ENCODE assay signal across 16 mouse cellular contexts in genomic region chr11:97045861-97046260, GRCm38 (mm10). TPM values are rescaled to one million over a fixed set of nuclear protein-coding genes. Genes with fewer than 3 reads are reported as not detected.
DNase-seq lines count a peak whose midpoint lies in the region; ATAC-seq and TF ChIP-seq lines count a peak whose summit lies in the region.
"Had no signal": no experiment of that assay in that cellular context is flagged by ENCODE, and none has a peak within 500 bp of the region (broad histone marks: within the 10 kb centered on the region; RNA-seq: fewer than 3 reads in every experiment).

No protein-coding gene starts in this region.

- no peak for TF ChIP-seq POLR2A in CH12.LX (IDR thresholded peaks at IDR 0.05; ENCODE audit: low read depth, low read length)
- no peak for TF ChIP-seq POLR2A in bone marrow macrophage, adult 2 months (IDR thresholded peaks at IDR 0.05; ENCODE audit: borderline replicate concordance, low read depth, low read length)

- ATAC-seq in liver, embryonic 14.5 days (ENCODE audit: insufficient read depth): no peak
- ATAC-seq: forebrain, embryonic 14.5 days had no signal

- TF ChIP-seq CTCF in liver, embryonic 14.5 days (IDR thresholded peaks at IDR 0.05; ENCODE audit: low read depth): peak; percentile 48
- TF ChIP-seq CTCF in CH12.LX (conservative IDR thresholded peaks at IDR 0.05 in 1 of 2, IDR thresholded peaks at IDR 0.05 in 1 of 2; ENCODE audit: low read depth in 2 of 2, low read length in 2 of 2): peak in 1 of 2 experiments; percentile 74; a peak in 2 of 4 replicates
- peak; percentile 44; the same call in 1 of the 2 replicates for TF ChIP-seq CTCF in bone marrow macrophage, adult 2 months (IDR thresholded peaks at IDR 0.05; ENCODE audit: low read depth, low read length)

- 72% methylated on average over 7 of the region's 7 CpGs for WGBS in liver, embryonic 14.5 days (ENCODE audit: insufficient replicate concordance)
- 80% methylated on average over 7 of the region's 7 CpGs for WGBS in embryonic facial prominence, embryonic 10.5 days

- TF ChIP-seq EP300 in liver, embryonic 14.5 days (IDR thresholded peaks at IDR 0.05; ENCODE audit: low read depth): no peak
- TF ChIP-seq EP300 in CH12.LX (IDR thresholded peaks at IDR 0.05; ENCODE audit: low read length): no peak

- no peaks in the 10 kb centered on the region for H3K27me3 ChIP-seq in liver, embryonic 14.5 days (ENCODE audit: control insufficient read depth, insufficient read depth, low read length)
- no peaks in the 10 kb centered on the region for H3K27me3 ChIP-seq in CH12.LX (replicated peaks)
- no peaks in the 10 kb centered on the region for H3K27me3 ChIP-seq in embryonic facial prominence, embryonic 10.5 days (replicated peaks; ENCODE audit: low read depth, poor library complexity, severe bottlenecking)
- H3K27me3 ChIP-seq: embryonic facial prominence, embryonic 15.5 days; heart, embryonic 15.5 days; hindbrain, embryonic 13.5 days; midbrain, embryonic 12.5 days had no signal

- dilution Hi-C loops in CH12.LX (cut with MboI; ENCODE audit: extremely low pct_ligation_motif_present, extremely low pct_unique_long_range_greater_than_20kb, low sequenced_read_pairs): no loop called here

- H3K4me1 ChIP-seq in liver, embryonic 14.5 days (replicated peaks; ENCODE audit: control insufficient read depth in 2 of 2, insufficient read depth in 2 of 2, low read length in 1 of 2): peaks cover 7 to 12% of the 10 kb centered on the region in 2 experiments
- H3K4me1 ChIP-seq in CH12.LX (ENCODE audit: control insufficient read depth in 1 of 2, insufficient read depth in 2 of 2): peaks cover 7 to 31% of the 10 kb centered on the region in 2 experiments
- peaks cover 8% of the 10 kb centered on the region for H3K4me1 ChIP-seq in bone marrow macrophage, adult 2 months (ENCODE audit: control insufficient read depth, insufficient read depth, low read length)
- H3K4me1 ChIP-seq in embryonic facial prominence, embryonic 10.5 days: peaks cover 22% of the 10 kb centered on the region

- H3K27ac ChIP-seq in liver, embryonic 14.5 days: no peak overlapping the region
- no peak overlapping the region for H3K27ac ChIP-seq in CH12.LX (ENCODE audit: insufficient read depth, low read depth)
- H3K27ac ChIP-seq in bone marrow macrophage, adult 2 months (ENCODE audit: insufficient read depth, low read depth, low read length): no peak overlapping the region
- H3K27ac ChIP-seq in embryonic facial prominence, embryonic 10.5 days (replicated peaks): no peak overlapping the region
- H3K27ac ChIP-seq: embryonic facial prominence, embryonic 15.5 days; heart, embryonic 15.5 days; hindbrain, embryonic 13.5 days; midbrain, embryonic 12.5 days had no signal

- H3K4me3 ChIP-seq in liver, embryonic 14.5 days (ENCODE audit: insufficient read depth in 1 of 2, low read depth in 2 of 2, low read length in 2 of 2): no peak overlapping the region
- no peak overlapping the region for H3K4me3 ChIP-seq in CH12.LX (replicated peaks in 1 of 3; ENCODE audit: low read depth in 2 of 3, low read length in 2 of 3, poor library complexity in 1 of 3)
- no peak overlapping the region for H3K4me3 ChIP-seq in bone marrow macrophage, adult 2 months (ENCODE audit: insufficient read depth, low read length)
- H3K4me3 ChIP-seq in embryonic facial prominence, embryonic 10.5 days: no peak overlapping the region
- H3K4me3 ChIP-seq: embryonic facial prominence, embryonic 15.5 days; heart, embryonic 15.5 days; hindbrain, embryonic 13.5 days; midbrain, embryonic 12.5 days had no signal

- H3K9me3 ChIP-seq in liver, embryonic 14.5 days (ENCODE audit: control insufficient read depth, low read length): no peaks in the 10 kb centered on the region
- peaks cover 4% of the 10 kb centered on the region for H3K9me3 ChIP-seq in CH12.LX (replicated peaks; ENCODE audit: low read length)
- no peaks in the 10 kb centered on the region for H3K9me3 ChIP-seq in embryonic facial prominence, embryonic 10.5 days
- H3K9me3 ChIP-seq: embryonic facial prominence, embryonic 15.5 days; heart, embryonic 15.5 days; hindbrain, embryonic 13.5 days; midbrain, embryonic 12.5 days had no signal

- no peak overlapping the region for H3K9ac ChIP-seq in liver, embryonic 14.5 days (replicated peaks)
- no peak overlapping the region for H3K9ac ChIP-seq in CH12.LX (ENCODE audit: insufficient read depth, low read depth)
- H3K9ac ChIP-seq: embryonic facial prominence, embryonic 15.5 days; heart, embryonic 15.5 days; hindbrain, embryonic 13.5 days; midbrain, embryonic 12.5 days had no signal

- no peak overlapping the region for H3K4me2 ChIP-seq in liver, embryonic 14.5 days (ENCODE audit: low read depth)
- no peak overlapping the region for H3K4me2 ChIP-seq in CH12.LX (ENCODE audit: insufficient read depth, low read depth, poor library complexity, severe bottlenecking)
- H3K4me2 ChIP-seq: embryonic facial prominence, embryonic 15.5 days; heart, embryonic 15.5 days; hindbrain, embryonic 13.5 days; midbrain, embryonic 12.5 days had no signal

- H3K79me2 ChIP-seq in CH12.LX (replicated peaks; ENCODE audit: control insufficient read depth, extremely low read depth, insufficient read depth, poor library complexity, severe bottlenecking): peaks cover 31% of the 10 kb centered on the region

- peak; percentile 32 for TF ChIP-seq RAD21 in CH12.LX (IDR thresholded peaks at IDR 0.05; ENCODE audit: low read depth, low read length)

- no peak for DNase-seq in liver, embryonic 14.5 days (ENCODE audit: low read depth in 3 of 3, low spot score in 3 of 3)
- no peak for DNase-seq in liver
- peak; percentile 70 for DNase-seq in A20 (ENCODE audit: low read depth, low spot score)
- DNase-seq in CH12.LX (ENCODE audit: extremely low read depth): peak; percentile 62
- DNase-seq in embryonic facial prominence, embryonic 10.5 days (ENCODE audit: low spot score): no peak
- DNase-seq in left cerebral cortex, adult 11 months (ENCODE audit: low spot score): no peak
- DNase-seq: cerebellum, adult 11 months; gastrocnemius, postnatal 25 days; lung, postnatal 14 days had no signal

- no peaks in the 10 kb centered on the region for H3K36me3 ChIP-seq in liver, embryonic 14.5 days (replicated peaks; ENCODE audit: control insufficient read depth, insufficient read depth, low read depth)
- H3K36me3 ChIP-seq in CH12.LX (replicated peaks in 1 of 2; ENCODE audit: control insufficient read depth in 1 of 2, insufficient read depth in 1 of 2, low read length in 1 of 2): peaks cover 33 to 62% of the 10 kb centered on the region in 2 experiments
- peaks cover 59% of the 10 kb centered on the region for H3K36me3 ChIP-seq in embryonic facial prominence, embryonic 10.5 days (replicated peaks)

- in situ Hi-C loops in CH12.LX (cut with MboI; ENCODE audit: low pct_ligation_motif_present, low pct_unique_long_range_greater_than_20kb, low sequenced_read_pairs): no loop called here

TF ChIP-seq in CH12.LX, 34 proteins besides CTCF, POLR2A, EP300 and RAD21 (continues in another document):
- peak; percentile 80 for TF ChIP-seq MYC (IDR thresholded peaks at IDR 0.05; ENCODE audit: low read depth, low read length)

RNA-seq across cellular contexts. Expression of gene Mrpl10, which starts 4.5 kb away (rescaled TPM):
- 29.1 and 30.3 TPM in 2 replicates for polyA plus RNA-seq in liver, embryonic 14.5 days (2012; rRNA removed)
- 34.9 and 36.2 TPM in 2 replicates for polyA plus RNA-seq in liver, embryonic 14.5 days (2014; fragmentation: Nextera tagmentation; extraction: Ambion mirVana)
- total RNA-seq in CH12.LX (2012; rRNA removed) (111 and 119 TPM in 2 replicates), CH12.LX (2014; rRNA removed) (93.2 and 104 TPM in 2 replicates)
- 110 and 132 TPM in 2 replicates for polyA plus RNA-seq in CH12.LX (2012; ENCODE audit: insufficient read length, low read depth)
- 32.2 and 34.0 TPM in 2 replicates for polyA plus RNA-seq in bone marrow macrophage, adult 2 months (2012; ENCODE audit: insufficient read depth, insufficient read length, missing spikeins)
- 86.6 and 89.9 TPM in 2 replicates for polyA plus RNA-seq in embryonic facial prominence, embryonic 10.5 days (2016; fragmentation: Nextera tagmentation; extraction: Ambion mirVana)

RNA-seq across cellular contexts. Expression of gene Osbpl7, which starts 4.6 kb away (rescaled TPM):
- 2.0 and 2.5 TPM in 2 replicates for polyA plus RNA-seq in liver, embryonic 14.5 days (2012; rRNA removed)
- 1.2 and 1.7 TPM in 2 replicates for polyA plus RNA-seq in liver, embryonic 14.5 days (2014; fragmentation: Nextera tagmentation; extraction: Ambion mirVana)
- total RNA-seq in CH12.LX (2012; rRNA removed) (14.2 and 17.6 TPM in 2 replicates), CH12.LX (2014; rRNA removed) (6.6 and 7.4 TPM in 2 replicates)
- 22.1 and 24.4 TPM in 2 replicates for polyA plus RNA-seq in CH12.LX (2012; ENCODE audit: insufficient read length, low read depth)
- polyA plus RNA-seq in bone marrow macrophage, adult 2 months (2012; ENCODE audit: insufficient read depth, insufficient read length, missing spikeins): 8.5 and 9.2 TPM in 2 replicates
- polyA plus RNA-seq in embryonic facial prominence, embryonic 10.5 days (2016; fragmentation: Nextera tagmentation; extraction: Ambion mirVana): 9.7 and 10.0 TPM in 2 replicates

RNA-seq across cellular contexts. Expression of gene Lrrc46, which starts 4.7 kb away (rescaled TPM):
- polyA plus RNA-seq in liver, embryonic 14.5 days (2012; rRNA removed): 0.20 and 0.29 TPM in 2 replicates
- polyA plus RNA-seq in liver, embryonic 14.5 days (2014; fragmentation: Nextera tagmentation; extraction: Ambion mirVana): 0.28 and 0.38 TPM in 2 replicates
- total RNA-seq in CH12.LX (2012; rRNA removed) (0.38 and 0.46 TPM in 2 replicates), CH12.LX (2014; rRNA removed) (0.23 TPM in 1 of 2 replicates, not detected in the other)
- 0.91 and 1.0 TPM in 2 replicates for polyA plus RNA-seq in CH12.LX (2012; ENCODE audit: insufficient read length, low read depth)
- not detected in 2 replicates for polyA plus RNA-seq in bone marrow macrophage, adult 2 months (2012; ENCODE audit: insufficient read depth, insufficient read length, missing spikeins)
- polyA plus RNA-seq in embryonic facial prominence, embryonic 10.5 days (2016; fragmentation: Nextera tagmentation; extraction: Ambion mirVana): 1.2 TPM in 2 replicates
- polyA plus RNA-seq: spleen, adult 2 months had no signal

RNA-seq across cellular contexts. Expression of gene Scrn2, which starts 16.1 kb away (rescaled TPM):
- polyA plus RNA-seq in liver, embryonic 14.5 days (2012; rRNA removed): 5.7 and 5.9 TPM in 2 replicates
- 5.8 and 6.3 TPM in 2 replicates for polyA plus RNA-seq in liver, embryonic 14.5 days (2014; fragmentation: Nextera tagmentation; extraction: Ambion mirVana)
- 55.8 and 63.9 TPM in 2 replicates for total RNA-seq in CH12.LX (2012; rRNA removed)
- 34.5 and 37.5 TPM in 2 replicates for total RNA-seq in CH12.LX (2014; rRNA removed)
- 35.2 and 41.1 TPM in 2 replicates for polyA plus RNA-seq in CH12.LX (2012; ENCODE audit: insufficient read length, low read depth)
- polyA plus RNA-seq in bone marrow macrophage, adult 2 months (2012; ENCODE audit: insufficient read depth, insufficient read length, missing spikeins): 1.5 and 2.2 TPM in 2 replicates
- 43.5 and 43.8 TPM in 2 replicates for polyA plus RNA-seq in embryonic facial prominence, embryonic 10.5 days (2016; fragmentation: Nextera tagmentation; extraction: Ambion mirVana)

RNA-seq across cellular contexts. Expression of gene Sp6, which starts 32.7 kb away (rescaled TPM):
- 0.02 and 0.06 TPM in 2 replicates for polyA plus RNA-seq in liver, embryonic 14.5 days (2012; rRNA removed)
- not detected in 2 replicates for polyA plus RNA-seq in liver, embryonic 14.5 days (2014; fragmentation: Nextera tagmentation; extraction: Ambion mirVana)
- total RNA-seq in CH12.LX (2012; rRNA removed): 44.3 and 65.5 TPM in 2 replicates
- total RNA-seq in CH12.LX (2014; rRNA removed): 15.8 and 18.4 TPM in 2 replicates
- polyA plus RNA-seq in CH12.LX (2012; ENCODE audit: insufficient read length, low read depth): 10.0 and 10.1 TPM in 2 replicates
- 0.31 and 0.37 TPM in 2 replicates for polyA plus RNA-seq in bone marrow macrophage, adult 2 months (2012; ENCODE audit: insufficient read depth, insufficient read length, missing spikeins)
- polyA plus RNA-seq in embryonic facial prominence, embryonic 10.5 days (2016; fragmentation: Nextera tagmentation; extraction: Ambion mirVana): 4.4 and 7.4 TPM in 2 replicates

Comparison
In these comparisons a context has a peak if more than half of its experiments do, and no peak if none do; other contexts are left out.
1. DNase-seq: peak in A20 (single experiment) and CH12.LX (single experiment); none in liver, embryonic 14.5 days (0 of 3), liver (single experiment), embryonic facial prominence, embryonic 10.5 days (single experiment) and left cerebral cortex, adult 11 months (single experiment).